Mouse (Mus musculus) heart, postnatal 0 days (tissue): ENCODE data around the gene Sirt7.

Source experiments
- CTCF ChIP-seq: IDR thresholded peaks from 2 replicates; pipeline ENCODE4 v1.5.1; 2016; ENCODE audit warnings: antibody characterized with exemption, control low read depth, low read depth
- EP300 ChIP-seq: IDR thresholded peaks from 2 replicates; pipeline ENCODE4 v1.6.1; 2016; ENCODE audit warnings: antibody characterized with exemption, low read depth

- TF ChIP-seq CTCF: no peak
- no peak for TF ChIP-seq EP300
Observed at GRCm38 (mm10) chr11:120597240-120598235, 27.5 kb downstream of the Sirt7 start.
